ENCODE assay signal across 8 mouse cellular contexts in genomic region chr6:29433804-29434795, GRCm38 (mm10). TPM values are rescaled to one million over a fixed set of nuclear protein-coding genes. Genes with fewer than 3 reads are reported as not detected.
DNase-seq lines count a peak whose midpoint lies in the region; ATAC-seq and TF ChIP-seq lines count a peak whose summit lies in the region.

No protein-coding gene starts in this region.

- no peaks in the 10 kb centered on the region for H3K9me3 ChIP-seq in hindbrain, embryonic 13.5 days
- no peaks in the 10 kb centered on the region for H3K9me3 ChIP-seq in midbrain, embryonic 14.5 days (ENCODE audit: control insufficient read depth, low read length)

- ATAC-seq in hindbrain, embryonic 13.5 days (ENCODE audit: low FRiP score): no peak
- 0 out of 2 replicates have a peak, but pooled peaks have one; percentile 1 for ATAC-seq in midbrain, embryonic 14.5 days (ENCODE audit: low FRiP score, low TSS enrichment)

- H3K4me2 ChIP-seq in hindbrain, embryonic 13.5 days: peak overlapping the region; percentile 75
- peak overlapping the region; percentile 69 for H3K4me2 ChIP-seq in midbrain, embryonic 14.5 days (ENCODE audit: low read length)

- peaks cover 20% of the 10 kb centered on the region for H3K36me3 ChIP-seq in C2C12 (ENCODE audit: control insufficient read depth, insufficient read depth)
- no peaks in the 10 kb centered on the region for H3K36me3 ChIP-seq in hindbrain, embryonic 13.5 days
- no peaks in the 10 kb centered on the region for H3K36me3 ChIP-seq in midbrain, embryonic 14.5 days (ENCODE audit: control insufficient read depth, insufficient read depth, low read length)

- DNase-seq in Muller cell, postnatal 12 days (ENCODE audit: inconsistent ontology term): peak; percentile 60
- DNase-seq in forelimb bud, embryonic 11.5 days (ENCODE audit: low read depth, low spot score): peak; percentile 27
- peak; percentile 24 for DNase-seq in midbrain, embryonic 14.5 days
- DNase-seq in c-Kit-positive CD71-positive TER-119-positive erythroid progenitor cells, embryonic 14.5 days (ENCODE audit: low spot score): no peak
- DNase-seq in layer of hippocampus, postnatal 10 days (ENCODE audit: low spot score in 2 of 2): no peak
- no peak for DNase-seq in left cerebral cortex, adult 2 months (ENCODE audit: extremely low spot score in 1 of 2, low spot score in 2 of 2)

- no peaks in the 10 kb centered on the region for H3K27me3 ChIP-seq in C2C12 (ENCODE audit: control insufficient read depth, insufficient read depth, insufficient read length)
- peaks cover 52% of the 10 kb centered on the region for H3K27me3 ChIP-seq in hindbrain, embryonic 13.5 days
- peaks cover 37% of the 10 kb centered on the region for H3K27me3 ChIP-seq in midbrain, embryonic 14.5 days (ENCODE audit: control insufficient read depth, insufficient read depth, low read length)

- peaks cover 60% of the 10 kb centered on the region for H3K4me1 ChIP-seq in hindbrain, embryonic 13.5 days (replicated peaks)
- H3K4me1 ChIP-seq in midbrain, embryonic 14.5 days (ENCODE audit: control insufficient read depth, insufficient read depth, low read length): peaks cover 31% of the 10 kb centered on the region

- peak overlapping the region; percentile 64 for H3K4me3 ChIP-seq in C2C12 (ENCODE audit: insufficient read depth, poor library complexity, severe bottlenecking)
- peak overlapping the region; percentile 47 for H3K4me3 ChIP-seq in hindbrain, embryonic 13.5 days
- H3K4me3 ChIP-seq in midbrain, embryonic 14.5 days (replicated peaks; ENCODE audit: low read depth, low read length): peak overlapping the region; percentile 38
- H3K4me3 ChIP-seq in left cerebral cortex, adult 2 months: no peak overlapping the region; the same call in none of the 2 replicates

- 6% methylated on average over 27 of the region's 27 CpGs for WGBS in hindbrain, embryonic 13.5 days
- 10% methylated on average over 27 of the region's 27 CpGs for WGBS in midbrain, embryonic 14.5 days

- H3K79me3 ChIP-seq in C2C12 (ENCODE audit: low read depth): peaks cover 22% of the 10 kb centered on the region

- H3ac ChIP-seq in C2C12 (ENCODE audit: control insufficient read depth, insufficient read length, low read depth): peak overlapping the region; percentile 77

- TF ChIP-seq CTCF in C2C12 (IDR thresholded peaks at IDR 0.05; ENCODE audit: control insufficient read depth, insufficient read depth, insufficient read length): no peak
- TF ChIP-seq CTCF in left cerebral cortex, adult 2 months (IDR thresholded peaks at IDR 0.05): no peak

- intact Hi-C loops in left cerebral cortex, adult 2 months (cut with DNase I): no loop called here

- H3K27ac ChIP-seq in hindbrain, embryonic 13.5 days: peak overlapping the region; percentile 84
- H3K27ac ChIP-seq in midbrain, embryonic 14.5 days (replicated peaks; ENCODE audit: low read depth, low read length): no peak overlapping the region
- no peak overlapping the region for H3K27ac ChIP-seq in left cerebral cortex, adult 2 months

- H3K9ac ChIP-seq in hindbrain, embryonic 13.5 days: peak overlapping the region; percentile 68
- H3K9ac ChIP-seq in midbrain, embryonic 14.5 days (replicated peaks; ENCODE audit: low read length): no peak overlapping the region

- peaks cover 47% of the 10 kb centered on the region for H3K79me2 ChIP-seq in C2C12 (ENCODE audit: control insufficient read depth, insufficient read depth)

TF ChIP-seq in C2C12, 6 proteins besides CTCF, POLR2A, EP300 and RAD21:
- TF ChIP-seq MYOD1 (IDR thresholded peaks at IDR 0.05; ENCODE audit: control insufficient read depth, insufficient read length, low read depth) (no peak), USF1 (IDR thresholded peaks at IDR 0.05; ENCODE audit: low read depth) (no peak), MAX (IDR thresholded peaks at IDR 0.05) (peak; percentile 44)

RNA-seq across cellular contexts. Expression of gene Flnc, which starts 1.0 kb away (rescaled TPM):
- 51.0 TPM for polyA plus RNA-seq in C2C12 (2012; fragmentation: generic; extraction: Trizol)
- polyA plus RNA-seq in hindbrain, embryonic 13.5 days (2015; fragmentation: Nextera tagmentation; extraction: Ambion mirVana): 5.0 and 5.8 TPM in 2 replicates
- 1.6 and 4.0 TPM in 2 replicates for polyA plus RNA-seq in midbrain, embryonic 14.5 days (2014; fragmentation: Nextera tagmentation; extraction: Ambion mirVana)
- total RNA-seq in layer of hippocampus, postnatal 10 days (2021): 1 to 10 TPM; 4.0 to 4.4 TPM
- 1 to 10 TPM; 1.2 to 1.7 TPM for total RNA-seq in left cerebral cortex, adult 2 months (2021)

RNA-seq across cellular contexts. Expression of gene Atp6v1f, which starts 33.4 kb away (rescaled TPM):
- 210 TPM for polyA plus RNA-seq in C2C12 (2012; fragmentation: generic; extraction: Trizol)
- 337 and 340 TPM in 2 replicates for polyA plus RNA-seq in hindbrain, embryonic 13.5 days (2015; fragmentation: Nextera tagmentation; extraction: Ambion mirVana)
- polyA plus RNA-seq in midbrain, embryonic 14.5 days (2014; fragmentation: Nextera tagmentation; extraction: Ambion mirVana): 318 and 408 TPM in 2 replicates
- 100 to 1,000 TPM; 221 to 225 TPM for total RNA-seq in layer of hippocampus, postnatal 10 days (2021)
- total RNA-seq in left cerebral cortex, adult 2 months (2021): 100 to 1,000 TPM; 242 to 247 TPM

RNA-seq across cellular contexts. Expression of gene Atp6v1fnb, which starts 37.1 kb away (rescaled TPM):
- not detected for polyA plus RNA-seq in C2C12 (2012; fragmentation: generic; extraction: Trizol)
- polyA plus RNA-seq in hindbrain, embryonic 13.5 days (2015; fragmentation: Nextera tagmentation; extraction: Ambion mirVana): 0.57 and 1.0 TPM in 2 replicates
- polyA plus RNA-seq in midbrain, embryonic 14.5 days (2014; fragmentation: Nextera tagmentation; extraction: Ambion mirVana): 0.84 TPM in 1 of 2 replicates, not detected in the other
- not detected for total RNA-seq in layer of hippocampus, postnatal 10 days (2021)
- under 1 TPM; 0.54 to 0.72 TPM for total RNA-seq in left cerebral cortex, adult 2 months (2021)

RNA-seq across cellular contexts. Expression of gene Ccdc136, which starts 38.0 kb away (rescaled TPM):
- polyA plus RNA-seq in C2C12 (2012; fragmentation: generic; extraction: Trizol): 8.1 TPM
- 38.3 and 46.1 TPM in 2 replicates for polyA plus RNA-seq in hindbrain, embryonic 13.5 days (2015; fragmentation: Nextera tagmentation; extraction: Ambion mirVana)
- 30.6 and 33.5 TPM in 2 replicates for polyA plus RNA-seq in midbrain, embryonic 14.5 days (2014; fragmentation: Nextera tagmentation; extraction: Ambion mirVana)
- 10 to 100 TPM; 60.7 to 66.7 TPM for total RNA-seq in layer of hippocampus, postnatal 10 days (2021)
- total RNA-seq in left cerebral cortex, adult 2 months (2021): 100 to 1,000 TPM; 104 to 105 TPM

RNA-seq across cellular contexts. Expression of gene Opn1sw, which starts 45.8 kb away (rescaled TPM):
- 0.06 TPM for polyA plus RNA-seq in C2C12 (2012; fragmentation: generic; extraction: Trizol)
- 0.26 and 0.32 TPM in 2 replicates for polyA plus RNA-seq in hindbrain, embryonic 13.5 days (2015; fragmentation: Nextera tagmentation; extraction: Ambion mirVana)
- 0.31 and 0.36 TPM in 2 replicates for polyA plus RNA-seq in midbrain, embryonic 14.5 days (2014; fragmentation: Nextera tagmentation; extraction: Ambion mirVana)
- 1 to 10 TPM in 1 of 2 experiments, under 1 TPM in 1; 0.54 to 1.1 TPM for total RNA-seq in layer of hippocampus, postnatal 10 days (2021)
- under 1 TPM in 1 of 2 experiments, not detected in 1; 0.16 TPM for total RNA-seq in left cerebral cortex, adult 2 months (2021)

Comparison
In these comparisons a context has a peak if more than half of its experiments do, and no peak if none do; other contexts are left out.
1. DNase-seq: peak in Muller cell, postnatal 12 days (single experiment), forelimb bud, embryonic 11.5 days (single experiment) and midbrain, embryonic 14.5 days (single experiment); none in c-Kit-positive CD71-positive TER-119-positive erythroid progenitor cells, embryonic 14.5 days (single experiment), layer of hippocampus, postnatal 10 days (0 of 2) and left cerebral cortex, adult 2 months (0 of 2).